Mouse (Mus musculus) midbrain, embryonic 12.5 days (tissue): Measurements from ENCODE around the gene Dcun1d4. TPM values are rescaled to one million over a fixed set of nuclear protein-coding genes. Genes with fewer than 3 reads are reported as not detected.
"Not testable (repeated sequence)": the region's sequence is repeated elsewhere in the genome, so short reads cannot be mapped to it uniquely, and the experiment has no call there.

ENCODE experiments used
- ATAC-seq: fragments of 200-750 bp; cut with Nextera tagmentation; 2 replicates; pipeline ENCODE4 v1.8.0; 2017; ENCODE audit warnings: low read depth, moderate TSS enrichment, moderate library complexity; ENCODE audit not compliant: low FRiP score
- H3K27ac ChIP-seq: fragments of 300-500 bp; sonication (generic); replicated peaks from 2 replicates; pipeline ENCODE4 v1.5.1; 2016; ENCODE audit warnings: mild to moderate bottlenecking
- H3K27me3 ChIP-seq: fragments of 300-500 bp; sonication (generic); 2 replicates; pipeline ENCODE4 v1.6.1; 2016; ENCODE audit warnings: mild to moderate bottlenecking
- H3K36me3 ChIP-seq: fragments of 300-500 bp; sonication (generic); 2 replicates; pipeline ENCODE4 v1.6.1; 2016
- H3K4me1 ChIP-seq: fragments of 300-500 bp; sonication (generic); 2 replicates; pipeline ENCODE4 v1.6.1; 2016
- H3K4me2 ChIP-seq: fragments of 300-500 bp; sonication (generic); replicated peaks from 2 replicates; pipeline ENCODE4 v1.6.1; 2016; ENCODE audit warnings: mild to moderate bottlenecking, moderate library complexity
- H3K4me3 ChIP-seq: fragments of 300-500 bp; sonication (generic); 2 replicates; pipeline ENCODE4 v1.5.1; 2016; ENCODE audit warnings: mild to moderate bottlenecking
- H3K9ac ChIP-seq: fragments of 300-500 bp; sonication (generic); replicated peaks from 2 replicates; pipeline ENCODE4 v1.6.1; 2016; ENCODE audit warnings: mild to moderate bottlenecking, moderate library complexity
- H3K9me3 ChIP-seq: fragments of 300-500 bp; sonication (generic); 2 replicates; pipeline ENCODE4 v1.6.1; 2016; ENCODE audit warnings: mild to moderate bottlenecking
- WGBS: fragments of 180-500 bp; shearing (Covaris S2); methylation state at CpG from one replicate; pipeline ENCODE4 v1.1.7; 2016; 5-methylcytosine and 5-hydroxymethylcytosine counted together
- polyA plus RNA-seq: library from polyadenylated mRNA; unstranded; fragments of >200 nt; fragmentation: Nextera tagmentation; extraction: Ambion mirVana; gene quantifications from 2 replicates; pipeline ENCODE4 v1.2.1, GENCODE M21; 2016

Gene Dcun1d4
- polyA plus RNA-seq, 1 experiment from 2014 or later: 58.4 TPM

- not testable (repeated sequence) for H3K27ac ChIP-seq, H3K4me2 ChIP-seq, H3K4me3 ChIP-seq, H3K9ac ChIP-seq, H3K4me1 ChIP-seq, H3K27me3 ChIP-seq, H3K36me3 ChIP-seq, ATAC-seq, H3K9me3 ChIP-seq
- 77% methylated on average over 1 of the region's 1 CpGs for WGBS
These were observed 1.6 kb downstream of the Dcun1d4 start for GRCm38 (mm10) chr5:73482381-73482780.

- Histone ChIP-seq H3K27me3 (no peaks in the 10 kb centered on the region), H3K9ac (no peak overlapping the region), H3K4me2 (no peak overlapping the region), H3K27ac (no peak overlapping the region), H3K9me3 (no peaks in the 10 kb centered on the region), H3K4me3 (no peak overlapping the region), H3K4me1 (peaks cover 4% of the 10 kb centered on the region; the same call in 1 of the 2 replicates), H3K36me3 (no peaks in the 10 kb centered on the region)
- no peak for ATAC-seq
- 63% methylated on average over 5 of the region's 5 CpGs for WGBS
These were observed 3.3 kb downstream of the Dcun1d4 start for GRCm38 (mm10) chr5:73484016-73484615.

GRCm38 (mm10) chr5:73486451-73486850, 5.7 kb downstream of the Dcun1d4 start:
- no peak for ATAC-seq
- H3K9me3 ChIP-seq: no peaks in the 10 kb centered on the region
- H3K27ac ChIP-seq: no peak overlapping the region
- H3K27me3 ChIP-seq: no peaks in the 10 kb centered on the region
- H3K36me3 ChIP-seq: no peaks in the 10 kb centered on the region
- H3K4me3 ChIP-seq: no peak overlapping the region
- no peak overlapping the region for H3K4me2 ChIP-seq
- 48% methylated on average over 4 of the region's 4 CpGs for WGBS
- H3K9ac ChIP-seq: no peak overlapping the region
- H3K4me1 ChIP-seq: peaks cover 12% of the 10 kb centered on the region

- Histone ChIP-seq H3K36me3 (no peaks in the 10 kb centered on the region), H3K4me1 (peaks cover 17% of the 10 kb centered on the region), H3K9me3 (no peaks in the 10 kb centered on the region), H3K27ac (peak overlapping the region; percentile 87), H3K27me3 (no peaks in the 10 kb centered on the region), H3K9ac (peak overlapping the region; percentile 69), H3K4me3 (peak overlapping the region; percentile 76), H3K4me2 (peak overlapping the region; percentile 75)
- no peak for ATAC-seq
- 6% methylated on average over 14 of the region's 14 CpGs for WGBS
These were observed 9.1 kb downstream of the Dcun1d4 start for GRCm38 (mm10) chr5:73489915-73490314.

GRCm38 (mm10) chr5:73490596-73491073, 9.8 kb downstream of the Dcun1d4 start:
- Histone ChIP-seq H3K36me3 (no peaks in the 10 kb centered on the region), H3K4me3 (peak overlapping the region; percentile 76), H3K27ac (peak overlapping the region; percentile 95), H3K4me1 (peaks cover 17% of the 10 kb centered on the region), H3K9me3 (no peaks in the 10 kb centered on the region), H3K4me2 (peak overlapping the region; percentile 94), H3K27me3 (no peaks in the 10 kb centered on the region), H3K9ac (peak overlapping the region; percentile 69)
- under 1% methylated on average over 36 of the region's 37 CpGs for WGBS
- peak; percentile 96 for ATAC-seq

GRCm38 (mm10) chr5:73491074-73491836, 10.5 kb downstream of the Dcun1d4 start:
- Histone ChIP-seq H3K9me3 (no peaks in the 10 kb centered on the region), H3K27me3 (no peaks in the 10 kb centered on the region), H3K4me2 (peak overlapping the region; percentile 94), H3K4me3 (peak overlapping the region; percentile 76), H3K9ac (peak overlapping the region; percentile 84), H3K4me1 (peaks cover 17% of the 10 kb centered on the region), H3K36me3 (no peaks in the 10 kb centered on the region), H3K27ac (peak overlapping the region; percentile 95)
- peak; percentile 41 for ATAC-seq
- 2% methylated on average over 54 of the region's 70 CpGs for WGBS

- WGBS: under 1% methylated on average over 59 of the region's 59 CpGs
- Histone ChIP-seq H3K4me1 (peaks cover 17% of the 10 kb centered on the region), H3K27me3 (no peaks in the 10 kb centered on the region), H3K36me3 (no peaks in the 10 kb centered on the region), H3K9ac (peak overlapping the region; percentile 84), H3K9me3 (no peaks in the 10 kb centered on the region), H3K4me3 (peak overlapping the region; percentile 76), H3K4me2 (peak overlapping the region; percentile 94), H3K27ac (peak overlapping the region; percentile 95)
- ATAC-seq: peak; percentile 64
These were observed 11.3 kb downstream of the Dcun1d4 start for GRCm38 (mm10) chr5:73491837-73492720.

GRCm38 (mm10) chr5:73497401-73497800, 16.6 kb downstream of the Dcun1d4 start:
- Histone ChIP-seq H3K4me3 (no peak overlapping the region), H3K9me3 (no peaks in the 10 kb centered on the region), H3K4me1 (peaks cover 9% of the 10 kb centered on the region), H3K27me3 (no peaks in the 10 kb centered on the region), H3K27ac (no peak overlapping the region), H3K36me3 (no peaks in the 10 kb centered on the region), H3K4me2 (no peak overlapping the region), H3K9ac (no peak overlapping the region)
- 87% methylated on average over 3 of the region's 3 CpGs for WGBS
- no peak for ATAC-seq

GRCm38 (mm10) chr5:73498559-73498958, 17.8 kb downstream of the Dcun1d4 start:
- H3K9me3 ChIP-seq: no peaks in the 10 kb centered on the region
- no peaks in the 10 kb centered on the region for H3K36me3 ChIP-seq
- peaks cover 3% of the 10 kb centered on the region; the same call in 1 of the 2 replicates for H3K4me1 ChIP-seq
- no peaks in the 10 kb centered on the region for H3K27me3 ChIP-seq
- H3K27ac ChIP-seq: no peak overlapping the region
- no peak overlapping the region for H3K9ac ChIP-seq
- ATAC-seq: no peak
- 90% methylated on average over 8 of the region's 8 CpGs for WGBS
- no peak overlapping the region for H3K4me2 ChIP-seq
- H3K4me3 ChIP-seq: no peak overlapping the region

- Histone ChIP-seq H3K9me3 (no peaks in the 10 kb centered on the region), H3K27me3 (no peaks in the 10 kb centered on the region), H3K4me1 (no peaks in the 10 kb centered on the region), H3K4me3 (no peak overlapping the region), H3K4me2 (no peak overlapping the region), H3K36me3 (no peaks in the 10 kb centered on the region), H3K27ac (no peak overlapping the region), H3K9ac (no peak overlapping the region)
- ATAC-seq: no peak
- WGBS: 95% methylated on average over 7 of the region's 7 CpGs
These were observed 20.2 kb downstream of the Dcun1d4 start for GRCm38 (mm10) chr5:73500867-73501440.

GRCm38 (mm10) chr5:73502422-73502821, 21.6 kb downstream of the Dcun1d4 start:
- Histone ChIP-seq H3K4me2 (no peak overlapping the region), H3K27ac (no peak overlapping the region), H3K4me3 (no peak overlapping the region), H3K4me1 (0 out of 2 replicates have a peak, but pooled peaks cover 2% of the 10 kb centered on the region), H3K36me3 (no peaks in the 10 kb centered on the region), H3K27me3 (no peaks in the 10 kb centered on the region), H3K9me3 (no peaks in the 10 kb centered on the region), H3K9ac (no peak overlapping the region)
- 91% methylated on average over 9 of the region's 9 CpGs for WGBS
- no peak for ATAC-seq
